Mouse (Mus musculus): Measurements from ENCODE around the gene Lgals7.

Gene Lgals7

DNA sequence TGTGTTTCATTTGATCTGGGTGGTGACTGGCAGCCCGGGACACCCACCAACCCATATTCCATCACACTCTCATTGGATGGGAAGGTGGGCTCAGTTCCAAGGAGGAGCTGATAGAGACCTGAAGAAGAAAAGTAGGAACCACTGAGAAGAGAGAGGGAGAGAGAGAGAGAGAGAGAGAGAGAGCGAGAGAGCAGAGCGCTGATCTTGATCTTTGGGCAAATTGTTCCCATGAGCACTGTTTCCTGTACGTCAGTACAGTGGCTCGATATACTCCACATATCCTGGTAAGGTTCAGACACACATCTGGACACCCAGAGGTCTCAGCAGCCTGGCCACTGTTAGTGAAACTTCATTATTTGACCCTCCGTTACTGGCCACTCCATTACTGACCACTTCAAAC lies at the start of gene Lgals7:
TSS of gene Lgals7 (plus strand) at position 314 of the 400 bp plus-strand sequence.
- no peak for DNase-seq (ENCODE audit: low spot score)

DNA sequence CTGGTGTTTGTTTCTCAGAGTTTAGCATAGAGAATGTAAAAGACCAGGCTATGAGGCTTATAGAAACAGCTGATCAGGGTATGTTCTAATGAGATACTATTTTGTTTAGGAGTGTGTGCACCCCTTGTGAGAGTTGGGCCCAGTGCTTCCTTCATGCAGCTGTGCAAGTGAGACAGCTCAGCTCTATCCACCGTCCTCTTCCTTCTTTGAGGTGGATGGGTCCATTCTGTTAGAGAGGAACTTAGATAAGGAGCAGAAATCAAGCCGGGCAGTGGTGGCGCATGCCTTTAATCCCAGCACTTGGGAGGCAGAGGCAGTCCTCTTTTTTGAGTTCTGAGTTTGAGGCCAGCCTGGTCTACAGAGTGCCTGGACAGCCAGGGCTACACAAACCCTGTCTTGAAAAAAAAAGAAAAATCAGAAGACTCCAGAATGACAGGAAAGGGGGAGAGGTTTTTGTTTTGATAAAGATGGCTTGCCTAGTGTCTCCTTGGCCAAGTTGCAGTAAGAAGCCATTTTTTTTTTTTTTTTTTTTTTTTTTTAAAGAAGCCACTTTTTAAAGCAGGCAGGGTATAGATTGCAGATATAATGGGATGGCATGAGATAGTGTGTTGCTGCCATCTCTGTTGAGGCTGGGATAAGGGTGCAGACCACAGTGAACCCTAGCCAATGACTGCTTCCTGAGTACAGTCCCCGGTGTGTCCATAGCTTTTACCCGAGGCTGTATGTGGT lies 49.2 kb upstream of the Lgals7 start:
- no peak for DNase-seq (ENCODE audit: low spot score)

DNA sequence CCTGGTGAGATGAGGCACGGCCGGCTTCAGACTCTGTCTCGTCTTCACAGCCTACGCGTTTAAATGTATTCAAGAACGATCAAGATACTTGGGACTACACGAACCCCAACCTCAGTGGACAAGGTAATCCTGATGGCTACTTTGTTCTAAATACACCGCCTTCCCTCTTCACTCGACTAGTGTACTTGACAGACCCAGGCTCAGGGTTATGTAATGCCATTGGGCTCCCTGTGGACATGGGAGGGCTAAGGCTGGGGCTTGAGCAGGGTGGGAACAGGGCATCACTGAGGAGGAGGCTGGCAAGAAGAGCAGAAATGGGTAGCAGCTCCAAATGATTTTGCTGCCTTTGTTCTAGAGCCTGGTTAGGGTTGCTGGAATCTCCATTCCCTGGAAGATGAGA lies 48.4 kb upstream of the Lgals7 start:
- DNase-seq (ENCODE audit: low spot score) = no peak

DNA sequence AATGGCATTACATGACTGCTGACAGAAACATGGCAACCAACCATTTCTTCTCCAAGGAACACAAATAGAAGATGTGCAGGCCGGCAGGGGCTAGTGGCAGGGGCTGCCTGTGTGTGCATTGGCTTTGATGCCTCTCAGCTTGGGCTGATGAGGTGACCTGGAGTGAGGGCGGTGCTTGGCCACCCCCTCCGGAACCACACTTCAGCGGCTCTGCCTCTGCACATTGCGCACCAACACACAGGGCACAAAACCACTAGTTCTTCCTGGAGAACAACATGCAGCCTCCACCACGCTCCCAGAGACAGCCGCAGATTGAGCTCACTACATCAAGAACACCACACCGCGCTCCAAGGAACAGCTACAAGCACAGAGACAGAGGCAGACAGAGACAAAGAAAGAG lies 47.5 kb upstream of the Lgals7 start:
- no peak for DNase-seq (ENCODE audit: low spot score)

DNA sequence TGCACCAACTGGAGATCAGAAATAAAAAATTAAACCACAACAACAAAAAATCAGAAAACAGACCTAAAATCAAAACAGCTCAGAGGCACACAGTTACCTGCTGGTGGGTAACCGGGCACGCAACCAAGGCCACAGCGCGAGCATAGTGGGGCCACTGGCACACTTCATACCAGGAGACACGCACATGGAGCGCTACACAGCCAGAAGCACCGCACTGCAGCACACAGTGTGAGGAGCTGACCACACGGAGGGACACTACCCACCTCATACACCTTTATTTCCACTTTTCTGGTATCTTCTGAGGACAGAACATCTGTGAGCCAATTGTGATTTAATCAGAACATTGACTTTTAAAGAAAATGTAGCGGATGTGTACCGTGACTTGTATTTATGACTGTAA lies 46.7 kb upstream of the Lgals7 start:
- no peak for DNase-seq (ENCODE audit: low spot score)

DNA sequence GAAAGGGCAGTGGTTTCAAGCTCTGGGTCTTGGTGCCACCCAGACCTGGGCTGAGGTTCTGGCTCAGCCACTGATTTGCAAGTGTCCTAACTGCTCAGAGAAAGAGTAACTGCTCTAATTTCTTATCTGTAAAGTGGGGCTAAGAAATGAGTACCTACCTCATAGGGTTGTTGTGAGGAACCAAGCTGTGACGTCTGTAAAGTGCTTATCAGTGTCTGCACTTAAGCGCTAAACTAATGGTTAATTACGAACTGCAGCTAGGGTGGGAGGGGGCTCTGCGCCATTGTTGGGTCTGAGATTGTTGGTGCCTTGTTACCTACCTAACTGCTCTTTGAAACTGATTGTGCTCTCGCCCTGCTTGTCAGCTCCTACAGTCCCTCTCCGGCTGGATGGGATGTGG lies 46.1 kb upstream of the Lgals7 start:
- no peak for DNase-seq (ENCODE audit: low spot score)

DNA sequence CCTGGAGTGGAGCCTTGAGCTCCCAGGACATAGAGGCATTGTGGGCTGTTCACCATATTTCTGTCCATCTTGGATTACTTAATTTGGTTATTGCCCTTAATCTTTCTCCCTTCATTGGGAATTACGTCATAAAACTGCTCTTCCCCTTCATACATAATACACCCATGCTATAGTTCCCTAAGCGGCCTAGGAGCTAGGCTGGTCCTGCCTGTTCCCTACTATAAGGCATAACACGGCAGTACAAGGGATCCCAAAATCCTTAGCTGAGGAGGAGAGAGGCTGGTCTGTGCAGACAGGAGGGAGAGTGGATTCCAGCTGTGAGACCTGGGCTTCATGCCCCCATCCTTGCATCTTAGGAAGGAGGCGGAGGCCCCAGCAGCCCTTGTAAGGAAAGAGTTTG lies 45.7 kb upstream of the Lgals7 start:
- DNase-seq (ENCODE audit: low spot score) = no peak

DNA sequence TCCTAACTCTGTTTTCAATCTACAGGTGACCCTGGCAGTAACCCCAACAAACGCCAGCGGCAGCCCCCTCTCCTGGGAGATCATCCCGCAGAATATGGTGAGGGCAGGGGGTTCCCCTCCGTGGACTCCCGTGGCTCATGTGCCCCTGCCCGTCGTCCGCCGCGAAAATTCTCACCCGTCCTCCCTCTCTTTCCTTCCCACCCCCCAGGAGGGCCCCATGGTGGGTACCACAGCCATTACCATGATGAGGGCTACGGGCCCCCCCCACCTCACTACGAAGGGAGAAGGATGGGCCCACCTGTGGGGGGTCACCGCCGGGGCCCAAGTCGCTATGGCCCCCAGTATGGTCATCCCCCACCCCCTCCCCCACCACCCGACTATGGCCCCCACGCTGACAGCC lies 45.2 kb upstream of the Lgals7 start:
- DNase-seq (ENCODE audit: low spot score) = no peak

DNA sequence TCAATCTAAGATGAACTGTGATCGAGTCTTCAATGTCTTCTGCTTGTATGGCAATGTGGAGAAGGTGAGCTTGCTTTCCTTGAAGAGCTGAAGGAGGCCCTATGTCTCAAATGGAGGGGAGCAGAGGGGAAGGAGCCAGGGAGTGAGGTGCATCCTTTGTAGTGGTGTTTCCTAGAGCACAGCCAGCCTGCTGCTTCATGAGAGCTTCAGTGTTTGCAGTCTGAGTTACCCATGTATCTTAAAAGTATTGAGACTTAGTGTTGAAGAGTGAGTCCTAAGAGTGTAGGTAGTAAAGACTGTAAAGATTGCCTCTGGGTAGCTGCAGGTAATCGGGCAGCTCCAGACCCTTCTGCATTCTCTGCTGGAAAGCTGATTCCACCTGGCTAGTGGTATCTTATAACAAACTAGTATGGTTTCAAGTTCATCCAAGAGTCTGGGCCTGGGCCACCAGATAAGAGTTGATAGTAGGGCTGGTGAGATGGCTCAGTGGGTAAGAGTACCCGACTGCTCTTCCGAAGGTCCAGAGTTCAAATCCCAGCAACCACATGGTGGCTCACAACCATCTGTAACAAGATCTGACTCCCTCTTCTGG lies 44.7 kb upstream of the Lgals7 start:
- no peak for DNase-seq (ENCODE audit: low spot score)

DNA sequence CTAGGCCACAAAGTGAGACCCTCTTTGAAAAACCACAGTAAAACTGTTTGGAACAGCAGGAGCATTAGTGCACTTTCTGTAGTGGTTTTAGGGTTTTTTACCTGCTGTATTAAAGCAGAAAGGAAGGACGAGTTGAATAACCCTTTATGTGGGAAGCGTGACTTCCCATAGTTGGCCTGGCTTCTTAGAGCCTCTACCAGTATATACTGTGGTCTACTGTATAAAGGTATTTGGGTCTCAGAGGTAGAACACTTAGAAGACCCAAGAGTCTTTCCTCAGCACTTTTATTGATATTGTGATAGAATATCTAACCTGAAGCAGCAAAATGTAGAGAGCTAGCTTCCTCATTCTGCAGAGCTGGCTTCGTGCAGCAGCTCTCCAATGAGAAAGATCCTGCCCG lies 44.1 kb upstream of the Lgals7 start:
- DNase-seq (ENCODE audit: low spot score) = no peak

DNA sequence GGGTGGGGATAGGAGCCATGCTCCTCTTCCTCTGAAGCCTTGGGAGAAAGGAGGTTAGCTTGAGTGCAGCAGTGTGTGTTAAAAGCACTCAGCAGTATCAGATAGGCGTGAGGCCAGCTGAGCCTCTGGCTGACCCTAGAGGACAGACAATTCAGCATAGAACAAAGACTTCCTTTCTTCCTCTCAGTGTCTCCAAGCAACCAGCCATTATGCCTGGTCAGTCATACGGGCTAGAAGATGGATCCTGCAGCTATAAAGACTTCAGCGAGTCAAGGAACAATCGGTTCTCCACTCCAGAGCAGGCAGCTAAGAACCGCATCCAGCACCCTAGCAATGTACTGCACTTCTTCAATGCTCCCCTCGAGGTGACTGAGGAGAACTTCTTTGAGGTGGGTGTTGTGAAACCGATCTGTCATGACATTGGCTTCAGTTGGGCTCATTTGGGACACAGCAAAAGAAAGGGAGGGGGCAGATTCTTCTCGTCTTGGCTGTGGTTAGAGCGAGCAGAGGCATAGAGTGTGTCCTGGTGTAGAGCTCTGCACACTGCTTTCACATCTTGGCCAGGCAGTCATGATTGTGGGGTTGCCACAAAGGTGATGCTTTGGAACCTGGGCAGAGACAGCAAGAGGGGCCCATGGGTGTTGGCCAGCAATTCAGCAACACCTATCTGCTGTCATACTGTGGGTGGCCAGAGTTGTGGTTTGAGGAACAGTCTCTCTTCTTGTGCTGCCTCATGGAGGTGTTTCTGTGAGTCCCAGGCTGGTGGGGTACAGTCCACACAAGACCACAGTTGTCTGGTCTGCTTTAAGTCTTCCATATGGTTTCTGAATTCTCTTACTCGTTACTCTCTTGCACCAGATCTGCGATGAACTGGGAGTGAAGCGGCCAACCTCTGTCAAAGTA lies 43.0 kb upstream of the Lgals7 start:
- peak; percentile 73 for DNase-seq (ENCODE audit: low spot score)

DNA sequence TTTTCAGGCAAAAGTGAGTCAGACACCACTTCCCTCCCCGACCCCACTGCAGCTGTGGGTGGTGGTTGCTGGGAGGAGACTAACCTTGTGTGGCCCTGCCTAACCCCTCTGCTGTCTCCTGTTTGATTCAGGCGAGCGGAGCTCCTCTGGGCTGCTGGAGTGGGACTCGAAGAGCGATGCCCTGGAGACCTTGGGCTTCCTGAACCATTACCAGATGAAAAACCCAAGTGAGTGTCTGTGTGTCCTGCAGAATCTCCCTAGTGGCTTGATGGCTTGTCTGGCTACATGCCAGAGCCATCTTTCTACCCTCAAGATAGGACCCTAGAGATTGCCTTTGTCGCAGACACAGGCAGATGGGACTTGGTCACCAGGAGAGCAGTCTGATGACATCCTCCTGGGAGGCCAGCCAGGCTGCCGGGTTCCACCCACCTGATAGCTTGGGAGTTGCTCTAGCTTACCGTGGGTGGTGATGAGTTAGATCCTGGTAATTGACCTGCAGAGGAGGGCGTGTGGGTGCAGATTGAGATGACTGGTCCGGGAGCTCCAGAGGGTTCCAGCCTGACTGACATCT lies 42.3 kb upstream of the Lgals7 start:
- DNase-seq (ENCODE audit: low spot score) = no peak

DNA sequence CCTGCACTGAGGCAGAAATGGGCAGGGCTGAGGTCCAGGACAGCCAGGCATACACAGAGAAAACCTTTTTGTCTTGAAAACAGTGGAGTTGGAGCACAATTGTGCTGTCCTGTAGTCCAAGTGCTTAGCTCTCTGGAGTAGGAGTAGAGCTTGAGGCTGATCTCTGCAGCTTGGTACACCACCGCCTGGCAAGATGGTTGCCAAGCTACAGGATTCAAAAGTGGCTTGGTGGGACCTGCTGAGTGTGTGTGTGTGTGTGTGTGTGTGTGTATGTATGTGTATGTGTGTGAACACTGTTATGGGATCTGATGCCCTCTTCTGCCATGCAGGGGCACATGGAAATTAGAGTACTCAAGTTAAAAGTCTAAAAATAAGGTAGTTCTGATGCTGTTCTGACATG lies 41.1 kb upstream of the Lgals7 start:
- DNase-seq (ENCODE audit: low spot score) = no peak

DNA sequence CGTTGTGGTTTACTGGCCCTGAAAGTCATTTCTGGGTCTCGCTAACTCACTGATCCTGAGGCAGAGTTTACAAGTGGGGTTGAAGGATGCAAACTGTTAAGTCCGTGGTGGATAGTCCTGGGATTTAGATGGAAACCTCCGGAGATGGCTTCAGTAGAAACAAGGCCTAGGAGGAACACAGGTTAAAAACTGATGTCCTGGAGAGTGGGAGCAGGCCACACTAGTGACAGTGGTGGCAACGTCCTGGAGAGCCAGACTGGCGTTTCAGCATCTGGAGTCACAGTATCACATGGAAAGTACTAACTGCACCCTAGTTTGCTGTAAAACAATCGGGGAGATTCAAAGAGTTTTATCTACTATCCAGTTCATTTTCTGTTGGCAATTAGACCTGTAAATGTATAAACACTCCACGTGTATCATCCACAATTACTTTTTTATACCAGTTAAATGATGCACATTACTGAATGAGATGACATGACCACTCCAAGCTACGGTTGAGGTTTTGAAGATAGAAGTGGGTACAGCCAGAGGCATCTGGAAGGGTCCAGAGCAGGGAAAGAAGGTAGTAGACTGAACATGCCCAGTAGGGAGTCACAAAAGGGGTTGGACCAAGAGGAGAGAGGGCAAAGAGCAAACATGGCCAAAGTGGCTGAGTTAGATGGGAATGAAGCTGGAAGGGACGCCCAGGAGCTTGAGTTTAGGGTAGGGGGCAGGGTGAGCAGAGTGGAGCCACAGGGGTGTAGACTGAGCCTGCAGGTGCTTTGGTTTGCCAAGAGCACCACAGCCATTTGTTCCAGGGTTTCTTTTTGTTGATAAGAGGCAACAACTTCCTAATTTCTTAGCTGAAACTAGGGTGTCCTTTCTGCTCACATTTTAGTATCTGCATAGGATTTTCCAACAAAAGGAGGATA lies 40.4 kb upstream of the Lgals7 start:
- DNase-seq (ENCODE audit: low spot score) = no peak

DNA sequence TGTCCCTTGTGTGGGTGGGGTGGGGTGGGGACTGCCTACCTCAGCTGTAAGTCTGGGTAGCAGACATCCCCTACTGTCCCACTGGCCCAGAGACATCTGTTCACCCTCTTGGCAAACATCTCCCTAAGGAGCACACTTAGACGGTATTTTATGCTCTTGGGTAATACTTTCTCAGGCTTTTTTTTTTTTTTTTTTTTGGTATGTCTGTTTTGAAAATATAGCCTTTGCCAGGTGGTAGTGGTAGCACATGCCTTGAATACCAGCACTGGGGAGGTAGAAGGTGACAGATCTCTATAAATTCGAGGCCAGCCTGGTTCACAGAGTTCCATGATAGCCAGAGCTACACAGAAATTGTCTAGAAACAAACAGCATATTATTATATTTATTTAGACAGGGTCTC lies 39.7 kb upstream of the Lgals7 start:
- no peak for DNase-seq (ENCODE audit: low spot score)

DNA sequence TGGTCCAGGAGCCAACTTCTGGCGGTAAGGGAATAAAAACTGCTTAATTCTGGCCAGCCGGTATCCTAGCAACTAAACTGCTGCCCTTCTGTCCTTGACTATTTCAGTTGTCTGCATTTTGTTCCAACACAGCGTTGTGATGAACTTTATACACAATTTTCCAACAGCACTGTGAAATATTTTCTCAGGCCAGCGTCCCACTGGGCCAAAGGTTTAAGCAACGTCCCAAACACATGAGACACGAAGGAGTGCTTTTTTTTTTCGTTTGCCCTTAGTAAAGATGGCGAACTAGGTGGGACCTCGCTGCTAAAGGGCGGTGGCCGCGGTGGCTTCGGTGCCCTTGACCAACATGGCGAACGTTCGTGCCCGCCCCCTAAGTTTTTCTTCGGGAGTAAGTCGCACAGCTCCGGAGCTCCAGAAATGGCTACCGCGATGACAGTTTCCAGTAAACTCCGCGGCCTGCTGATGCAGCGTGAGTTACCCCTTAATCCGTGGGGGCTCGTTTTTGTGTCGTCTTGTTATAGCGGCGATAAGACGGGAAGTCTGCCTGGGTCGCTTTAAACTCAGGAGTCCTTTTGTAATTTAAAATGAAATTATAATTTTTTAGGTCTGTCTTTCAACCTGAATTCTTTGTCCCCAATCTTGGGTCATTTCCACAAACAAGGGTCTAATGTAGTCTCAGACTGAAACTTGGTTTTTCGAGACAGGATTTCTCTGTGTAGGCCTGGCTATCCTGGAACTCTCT lies 38.5 kb upstream of the Lgals7 start, which contains the start of gene Ech1:
TSS of gene Ech1 (plus strand) at position 277 of the 745 bp plus-strand sequence.
- peak; percentile 96 for DNase-seq (ENCODE audit: low spot score)

DNA sequence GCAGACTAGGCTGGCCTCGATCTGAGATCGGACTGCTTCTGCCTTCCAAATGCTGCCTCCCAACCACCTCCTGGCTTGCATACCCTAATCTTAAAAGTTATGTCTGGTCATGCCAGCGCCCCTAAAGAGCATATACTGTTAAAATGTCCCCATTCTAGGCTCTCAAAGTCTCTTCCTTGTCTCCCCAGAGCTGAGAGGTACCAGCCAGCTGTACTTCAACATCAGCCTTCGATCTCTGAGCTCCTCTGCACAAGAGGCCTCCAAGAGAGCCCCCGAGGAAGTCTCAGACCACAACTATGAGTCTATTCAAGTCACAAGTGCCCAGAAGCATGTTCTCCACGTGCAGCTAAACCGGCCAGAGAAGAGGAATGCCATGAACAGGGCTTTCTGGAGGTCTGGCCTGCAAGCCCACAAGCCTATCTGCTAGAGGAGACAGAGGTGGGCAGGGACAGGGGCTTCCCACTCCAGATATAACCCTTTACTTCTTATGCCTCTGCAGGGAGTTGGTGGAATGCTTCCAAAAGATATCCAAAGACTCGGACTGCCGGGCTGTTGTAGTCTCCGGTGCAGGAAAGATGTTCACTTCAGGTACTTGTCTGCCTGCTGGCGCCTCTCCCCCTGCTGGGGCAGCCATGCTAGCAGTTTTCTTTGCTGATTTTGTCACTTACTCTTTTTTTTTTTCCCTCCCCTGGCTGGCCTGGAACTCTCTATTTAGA lies 37.8 kb upstream of the Lgals7 start:
- DNase-seq (ENCODE audit: low spot score) = no peak

DNA sequence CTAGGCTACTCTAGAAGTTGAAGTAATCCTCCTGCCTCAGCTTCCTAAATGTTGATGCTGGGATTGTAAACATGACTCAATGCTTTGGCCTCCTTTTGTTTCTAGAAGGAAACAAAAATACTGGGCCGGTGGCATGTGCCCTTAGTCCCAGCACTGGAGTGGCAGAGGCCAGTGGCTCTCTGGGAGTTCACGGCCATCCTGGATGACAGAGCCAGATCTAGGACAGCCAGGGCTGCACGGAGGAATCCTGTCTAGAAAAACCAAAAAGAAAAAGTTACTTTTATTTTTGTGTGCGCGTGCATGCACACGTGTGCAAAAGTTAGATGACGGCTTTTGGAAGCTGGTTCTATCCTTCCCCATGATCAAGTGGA lies 37.3 kb upstream of the Lgals7 start:
- no peak for DNase-seq (ENCODE audit: low spot score)

DNA sequence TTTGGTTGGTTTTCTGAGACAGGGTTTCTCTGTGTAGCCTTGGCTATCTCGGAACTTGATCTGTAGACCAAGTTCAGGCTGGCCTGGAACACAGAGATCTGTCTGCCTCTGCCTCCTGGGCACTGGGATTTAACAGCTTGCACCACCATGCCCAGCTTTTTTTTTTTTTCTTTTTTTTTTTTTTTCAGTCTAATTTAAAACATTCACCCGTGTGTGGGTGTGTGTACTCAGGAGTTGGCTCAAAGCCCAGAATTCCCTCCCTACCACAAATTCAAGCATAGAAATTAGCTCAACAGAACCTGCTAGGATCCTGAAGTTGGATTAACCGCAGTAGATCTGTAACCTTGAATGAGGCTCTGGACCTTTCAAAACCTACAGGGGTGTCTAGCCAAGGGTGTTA lies 36.3 kb upstream of the Lgals7 start:
- no peak for DNase-seq (ENCODE audit: low spot score)

DNA sequence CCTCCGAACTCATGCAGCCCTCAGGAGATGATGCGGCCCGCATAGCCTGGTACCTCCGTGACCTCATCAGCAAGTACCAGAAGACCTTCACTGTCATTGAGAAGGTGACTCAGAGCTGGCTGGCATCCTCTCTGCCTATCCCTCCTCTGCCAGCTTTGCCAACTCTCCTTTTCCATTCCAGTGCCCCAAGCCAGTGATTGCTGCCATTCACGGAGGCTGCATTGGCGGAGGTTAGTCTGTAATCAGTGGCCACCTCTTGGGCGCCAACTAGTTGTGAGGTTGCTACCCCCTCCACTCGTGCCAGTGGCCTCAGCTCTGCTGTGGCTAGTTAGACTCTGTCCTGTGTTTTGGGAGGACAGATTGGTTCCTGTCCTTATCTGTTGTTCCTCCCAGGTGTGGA lies 33.8 kb upstream of the Lgals7 start:
- DNase-seq (ENCODE audit: low spot score) = no peak
